Mouse (Mus musculus): ENCODE measurements around the gene Smc1b. TPM values are rescaled to one million over a fixed set of nuclear protein-coding genes. Genes with fewer than 3 reads are reported as not detected.
"Not testable (repeated sequence)": the region's sequence is repeated elsewhere in the genome, so short reads cannot be mapped to it uniquely, and the experiment has no call there.

The Smc1b gene
- polyA plus RNA-seq, 1 experiment: not detected

GRCm38 (mm10) chr15:85037343-85037690 is 94.4 kb downstream of the Smc1b start:
- no peak for TF ChIP-seq POLR2A (IDR thresholded peaks at IDR 0.05; ENCODE audit: low read depth, low read length)
- no peak for TF ChIP-seq CTCF (conservative IDR thresholded peaks at IDR 0.05; ENCODE audit: insufficient read depth, insufficient read length, low read depth, low read length)
- WGBS: 2% methylated on average over 8 of the region's 8 CpGs
- H3K36me3 ChIP-seq (ENCODE audit: control insufficient read depth, insufficient read depth, low read length): no peaks in the 10 kb centered on the region
- no peak for DNase-seq
- 0 out of 2 replicates have a peak, but pooled peaks cover 3% of the 10 kb centered on the region for H3K4me1 ChIP-seq (ENCODE audit: control insufficient read depth, insufficient read depth, low read length)
- H3K4me3 ChIP-seq (ENCODE audit: insufficient read depth, low read depth, low read length): peak overlapping the region; percentile 74
- H3K27me3 ChIP-seq (replicated peaks; ENCODE audit: control insufficient read depth, insufficient read depth, low read length): no peaks in the 10 kb centered on the region
- no peak overlapping the region for H3K27ac ChIP-seq (ENCODE audit: insufficient read depth, low read depth, low read length)

GRCm38 (mm10) chr15:85036566-85037342 is 95.0 kb downstream of the Smc1b start:
- Histone ChIP-seq H3K4me3 (ENCODE audit: insufficient read depth, low read depth, low read length) (peak overlapping the region; percentile 74), H3K27me3 (replicated peaks; ENCODE audit: control insufficient read depth, insufficient read depth, low read length) (no peaks in the 10 kb centered on the region), H3K27ac (ENCODE audit: insufficient read depth, low read depth, low read length) (no peak overlapping the region), H3K36me3 (ENCODE audit: control insufficient read depth, insufficient read depth, low read length) (no peaks in the 10 kb centered on the region), H3K4me1 (ENCODE audit: control insufficient read depth, insufficient read depth, low read length) (0 out of 2 replicates have a peak, but pooled peaks cover 3% of the 10 kb centered on the region)
- WGBS: under 1% methylated on average over 75 of the region's 75 CpGs
- peak; percentile 99 for DNase-seq
- TF ChIP-seq POLR2A (IDR thresholded peaks at IDR 0.05; ENCODE audit: low read depth, low read length): peak; percentile 16
- no peak for TF ChIP-seq CTCF (conservative IDR thresholded peaks at IDR 0.05; ENCODE audit: insufficient read depth, insufficient read length, low read depth, low read length)

- 24% methylated on average over 7 of the region's 7 CpGs for WGBS
- not testable (repeated sequence) for H3K4me1 ChIP-seq (ENCODE audit: control insufficient read depth, insufficient read depth, low read length); H3K27ac ChIP-seq (ENCODE audit: insufficient read depth, low read depth, low read length); H3K4me3 ChIP-seq (ENCODE audit: insufficient read depth, low read depth, low read length); H3K27me3 ChIP-seq (replicated peaks; ENCODE audit: control insufficient read depth, insufficient read depth, low read length); H3K36me3 ChIP-seq (ENCODE audit: control insufficient read depth, insufficient read depth, low read length)
- peak; percentile 60 for DNase-seq
These were observed 97.8 kb downstream of the Smc1b start for GRCm38 (mm10) chr15:85033916-85034315.

- no peaks in the 10 kb centered on the region for H3K36me3 ChIP-seq (ENCODE audit: control insufficient read depth, insufficient read depth, low read length)
- H3K27ac ChIP-seq (ENCODE audit: insufficient read depth, low read depth, low read length): no peak overlapping the region
- no peak overlapping the region for H3K4me3 ChIP-seq (ENCODE audit: insufficient read depth, low read depth, low read length)
- peak; percentile 44 for DNase-seq
- no peaks in the 10 kb centered on the region for H3K27me3 ChIP-seq (replicated peaks; ENCODE audit: control insufficient read depth, insufficient read depth, low read length)
- no peaks in the 10 kb centered on the region for H3K4me1 ChIP-seq (ENCODE audit: control insufficient read depth, insufficient read depth, low read length)
- TF ChIP-seq CTCF (conservative IDR thresholded peaks at IDR 0.05; ENCODE audit: insufficient read depth, insufficient read length, low read depth, low read length) (no peak), POLR2A (IDR thresholded peaks at IDR 0.05; ENCODE audit: low read depth, low read length) (no peak)
- 34% methylated on average over 3 of the region's 3 CpGs for WGBS
These were observed 99.9 kb downstream of the Smc1b start for GRCm38 (mm10) chr15:85031866-85032265.

GRCm38 (mm10) chr15:85030643-85031042 is 101.1 kb downstream of the Smc1b start:
- 36% methylated on average over 1 of the region's 1 CpGs for WGBS
- H3K27ac ChIP-seq (ENCODE audit: insufficient read depth, low read depth, low read length); H3K36me3 ChIP-seq (ENCODE audit: control insufficient read depth, insufficient read depth, low read length); DNase-seq; H3K4me1 ChIP-seq (ENCODE audit: control insufficient read depth, insufficient read depth, low read length); H3K4me3 ChIP-seq (ENCODE audit: insufficient read depth, low read depth, low read length); H3K27me3 ChIP-seq (replicated peaks; ENCODE audit: control insufficient read depth, insufficient read depth, low read length): not testable (repeated sequence)

GRCm38 (mm10) chr15:85028648-85029047 is 103.1 kb downstream of the Smc1b start, which contains the start of gene Fam118a:
Fam118a (plus strand) TSS chr15:85028948.
- H3K36me3 ChIP-seq (ENCODE audit: control insufficient read depth, insufficient read depth, low read length); H3K4me3 ChIP-seq (ENCODE audit: insufficient read depth, low read depth, low read length); H3K4me1 ChIP-seq (ENCODE audit: control insufficient read depth, insufficient read depth, low read length); H3K27ac ChIP-seq (ENCODE audit: insufficient read depth, low read depth, low read length); H3K27me3 ChIP-seq (replicated peaks; ENCODE audit: control insufficient read depth, insufficient read depth, low read length); DNase-seq: not testable (repeated sequence)
- WGBS: 67% methylated on average over 1 of the region's 1 CpGs

- no peaks in the 10 kb centered on the region for H3K4me1 ChIP-seq (ENCODE audit: control insufficient read depth, insufficient read depth, low read length)
- H3K27me3 ChIP-seq (replicated peaks; ENCODE audit: control insufficient read depth, insufficient read depth, low read length): no peaks in the 10 kb centered on the region
- no peak overlapping the region for H3K4me3 ChIP-seq (ENCODE audit: insufficient read depth, low read depth, low read length)
- H3K36me3 ChIP-seq (ENCODE audit: control insufficient read depth, insufficient read depth, low read length): no peaks in the 10 kb centered on the region
- TF ChIP-seq POLR2A (IDR thresholded peaks at IDR 0.05; ENCODE audit: low read depth, low read length) (no peak), CTCF (conservative IDR thresholded peaks at IDR 0.05; ENCODE audit: insufficient read depth, insufficient read length, low read depth, low read length) (no peak)
- WGBS: 64% methylated on average over 4 of the region's 4 CpGs
- DNase-seq: no peak
- no peak overlapping the region for H3K27ac ChIP-seq (ENCODE audit: insufficient read depth, low read depth, low read length)
These were observed 104.0 kb downstream of the Smc1b start for GRCm38 (mm10) chr15:85027740-85028139.

GRCm38 (mm10) chr15:85026197-85026596 is 105.6 kb downstream of the Smc1b start:
- no peaks in the 10 kb centered on the region for H3K4me1 ChIP-seq (ENCODE audit: control insufficient read depth, insufficient read depth, low read length)
- TF ChIP-seq POLR2A (IDR thresholded peaks at IDR 0.05; ENCODE audit: low read depth, low read length) (no peak), CTCF (conservative IDR thresholded peaks at IDR 0.05; ENCODE audit: insufficient read depth, insufficient read length, low read depth, low read length) (no peak)
- H3K27ac ChIP-seq (ENCODE audit: insufficient read depth, low read depth, low read length): no peak overlapping the region
- H3K27me3 ChIP-seq (replicated peaks; ENCODE audit: control insufficient read depth, insufficient read depth, low read length): no peaks in the 10 kb centered on the region
- no peaks in the 10 kb centered on the region for H3K36me3 ChIP-seq (ENCODE audit: control insufficient read depth, insufficient read depth, low read length)
- H3K4me3 ChIP-seq (ENCODE audit: insufficient read depth, low read depth, low read length): no peak overlapping the region
- no peak for DNase-seq
- WGBS: 85% methylated on average over 4 of the region's 4 CpGs
